Mouse (Mus musculus) E14TG2a.4 (cell line): Measurements from ENCODE around the gene Actr3.

Experiments used
- CTCF ChIP-seq: conservative IDR thresholded peaks from 2 replicates; pipeline ENCODE4 v1.5.1; 2014; ENCODE audit warnings: low read length
- NANOG ChIP-seq: IDR thresholded peaks from 2 replicates; pipeline ENCODE4 v1.6.1; 2014; ENCODE audit warnings: borderline replicate concordance, low read length, mixed read lengths

DNA sequence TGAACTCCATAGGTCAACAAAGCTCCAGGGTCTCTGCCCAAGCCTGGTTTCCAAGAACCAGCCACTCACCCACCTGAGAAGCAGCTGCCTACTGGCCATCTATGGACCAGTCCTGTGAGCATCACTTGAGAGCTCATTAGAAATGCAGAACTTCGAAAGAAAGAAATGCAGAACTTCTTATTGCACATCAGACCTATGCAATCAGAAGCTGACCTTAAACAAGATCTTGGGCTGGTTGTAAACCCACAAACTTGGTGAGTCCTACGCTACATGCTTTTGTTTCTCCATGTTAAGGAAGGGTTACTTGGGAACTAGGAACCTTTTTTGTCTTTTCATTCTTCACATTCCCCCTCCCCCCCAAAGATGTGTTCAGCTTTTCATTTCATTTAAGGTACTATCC, 92.4 kb downstream of the Actr3 start:
- TF ChIP-seq CTCF: no peak
- TF ChIP-seq NANOG: no peak
